Mouse (Mus musculus): ENCODE results near the gene Foxf1. TPM values are rescaled to one million over a fixed set of nuclear protein-coding genes. Genes with fewer than 3 reads are reported as not detected.

The Foxf1 gene
- 0.71 TPM for polyA plus RNA-seq (2015; fragmentation: Illumina TruSeq; extraction: RNeasy Lipid Tissue Mini Kit (QIAGEN cat#74804); ENCODE audit: low read depth, low replicate concordance)

GRCm38 (mm10) chr8:121084210-121084951 lies at the start of gene Foxf1:
Foxf1 (plus strand) TSS chr8:121084386.

GRCm38 (mm10) chr8:121107668-121108656 lies 23.8 kb downstream of the Foxf1 start, which contains the start of gene Mthfsd:
Mthfsd (minus strand) TSS chr8:121108392.

GRCm38 (mm10) chr8:121115948-121116347 lies 31.8 kb downstream of the Foxf1 start, which contains the start of gene Foxc2:
Foxc2 (plus strand) TSS chr8:121116171.

GRCm38 (mm10) chr8:121127756-121128375 lies 43.7 kb downstream of the Foxf1 start, which contains the start of gene Foxl1:
Foxl1 (plus strand) TSS chr8:121127940.

Other genes starting within 250 kb of the Foxf1 start
- gene Mthfsd, start 24.0 kb downstream of the Foxf1 start, polyA plus RNA-seq (2015; fragmentation: Illumina TruSeq; extraction: RNeasy Lipid Tissue Mini Kit (QIAGEN cat#74804); ENCODE audit: low read depth, low replicate concordance): 59.7 TPM
- 0.52 TPM for gene Foxc2, start 31.8 kb downstream of the Foxf1 start, polyA plus RNA-seq (2015; fragmentation: Illumina TruSeq; extraction: RNeasy Lipid Tissue Mini Kit (QIAGEN cat#74804); ENCODE audit: low read depth, low replicate concordance)
- not detected for gene Foxl1, start 43.6 kb downstream of the Foxf1 start, polyA plus RNA-seq (2015; fragmentation: Illumina TruSeq; extraction: RNeasy Lipid Tissue Mini Kit (QIAGEN cat#74804); ENCODE audit: low read depth, low replicate concordance)